Mouse (Mus musculus) liver, embryonic 15.5 days (tissue): ENCODE data around the gene Eva1c. TPM values are rescaled to one million over a fixed set of nuclear protein-coding genes. Genes with fewer than 3 reads are reported as not detected.

Source experiments
- ATAC-seq: fragments of 200-750 bp; cut with Nextera tagmentation; 2 replicates; pipeline ENCODE4 v1.8.0; 2017; ENCODE audit warnings: moderate number of reproducible peaks, mild to moderate bottlenecking, moderate library complexity; ENCODE audit not compliant: insufficient read depth
- H3K27ac ChIP-seq: fragments of 300-500 bp; sonication (generic); replicated peaks from 2 replicates; pipeline ENCODE4 v1.5.1; 2015; ENCODE audit warnings: mild to moderate bottlenecking, inconsistent platforms
- H3K27me3 ChIP-seq: fragments of 300-500 bp; sonication (generic); 2 replicates; pipeline ENCODE4 v1.6.1; 2015; ENCODE audit warnings: mild to moderate bottlenecking, inconsistent platforms
- H3K36me3 ChIP-seq: fragments of 300-500 bp; sonication (generic); replicated peaks from 2 replicates; pipeline ENCODE4 v1.6.1; 2015; ENCODE audit warnings: moderate library complexity, mild to moderate bottlenecking, inconsistent platforms
- H3K4me1 ChIP-seq: fragments of 300-500 bp; sonication (generic); replicated peaks from 2 replicates; pipeline ENCODE4 v1.6.1; 2015; ENCODE audit warnings: inconsistent platforms
- H3K4me2 ChIP-seq: fragments of 300-500 bp; sonication (generic); 2 replicates; pipeline ENCODE4 v1.6.1; 2015; ENCODE audit warnings: moderate library complexity, mild to moderate bottlenecking, inconsistent platforms
- H3K4me3 ChIP-seq: fragments of 300-500 bp; sonication (generic); replicated peaks from 2 replicates; pipeline ENCODE4 v1.5.1; 2015; ENCODE audit warnings: mild to moderate bottlenecking, inconsistent platforms
- H3K9ac ChIP-seq: fragments of 300-500 bp; sonication (generic); 2 replicates; pipeline ENCODE4 v1.6.1; 2015; ENCODE audit warnings: moderate library complexity, mild to moderate bottlenecking, inconsistent platforms
- H3K9me3 ChIP-seq: fragments of 300-500 bp; sonication (generic); replicated peaks from 2 replicates; pipeline ENCODE4 v1.6.1; 2016; ENCODE audit warnings: inconsistent platforms
- WGBS: fragments of 180-500 bp; shearing (Covaris S2); methylation state at CpG from one replicate; pipeline ENCODE4 v1.1.7; 2015; ENCODE audit warnings: mixed read lengths; ENCODE audit not compliant: insufficient replicate concordance; 5-methylcytosine and 5-hydroxymethylcytosine counted together
- polyA plus RNA-seq: library from polyadenylated mRNA; unstranded; fragments of >200 nt; fragmentation: Nextera tagmentation; extraction: Ambion mirVana; gene quantifications from 2 replicates; pipeline ENCODE4 v1.2.1, GENCODE M21; 2015

The Eva1c gene
- polyA plus RNA-seq, 1 experiment from 2014 or later, result 0.39 TPM

DNA sequence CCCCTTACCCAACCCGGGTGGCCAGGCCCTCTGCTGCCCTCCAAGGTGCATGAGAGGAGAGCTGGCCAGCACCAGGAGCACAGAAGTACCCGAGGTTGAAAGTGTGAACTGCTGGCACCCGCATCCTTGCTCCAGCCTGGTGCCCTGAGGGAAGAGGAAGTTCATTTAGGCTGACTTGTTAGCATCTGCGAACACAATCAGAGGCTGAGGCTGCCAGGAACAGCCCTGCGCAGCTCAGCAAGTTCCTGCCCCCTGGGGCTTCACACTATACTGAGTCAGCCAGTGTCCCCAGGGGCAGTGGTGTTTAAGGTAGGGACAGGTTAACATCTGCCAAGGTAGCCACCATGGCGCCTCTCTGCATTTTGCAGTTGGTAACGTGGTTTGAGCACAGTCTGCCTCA lies 41.6 kb downstream of the Eva1c start:
- no peak overlapping the region for H3K4me2 ChIP-seq
- H3K9me3 ChIP-seq, result no peaks in the 10 kb centered on the region
- no peak overlapping the region for H3K4me3 ChIP-seq
- peaks cover 11% of the 10 kb centered on the region for H3K27me3 ChIP-seq
- ATAC-seq, result no peak
- no peak overlapping the region for H3K9ac ChIP-seq
- 13% methylated on average over 7 of the region's 7 CpGs for WGBS
- no peak overlapping the region for H3K27ac ChIP-seq
- no peaks in the 10 kb centered on the region for H3K4me1 ChIP-seq
- H3K36me3 ChIP-seq, result no peaks in the 10 kb centered on the region

- H3K4me3 ChIP-seq, result no peak overlapping the region
- H3K4me2 ChIP-seq, result no peak overlapping the region
- ATAC-seq, result no peak
- H3K27ac ChIP-seq, result no peak overlapping the region
- H3K27me3 ChIP-seq, result peaks cover 11% of the 10 kb centered on the region
- no peaks in the 10 kb centered on the region for H3K9me3 ChIP-seq
- no peak overlapping the region for H3K9ac ChIP-seq
- H3K36me3 ChIP-seq, result no peaks in the 10 kb centered on the region
- no peaks in the 10 kb centered on the region for H3K4me1 ChIP-seq
- 56% methylated on average over 4 of the region's 4 CpGs for WGBS
Measured at GRCm38 (mm10) chr16:90869361-90869760, 42.8 kb downstream of the Eva1c start.

DNA sequence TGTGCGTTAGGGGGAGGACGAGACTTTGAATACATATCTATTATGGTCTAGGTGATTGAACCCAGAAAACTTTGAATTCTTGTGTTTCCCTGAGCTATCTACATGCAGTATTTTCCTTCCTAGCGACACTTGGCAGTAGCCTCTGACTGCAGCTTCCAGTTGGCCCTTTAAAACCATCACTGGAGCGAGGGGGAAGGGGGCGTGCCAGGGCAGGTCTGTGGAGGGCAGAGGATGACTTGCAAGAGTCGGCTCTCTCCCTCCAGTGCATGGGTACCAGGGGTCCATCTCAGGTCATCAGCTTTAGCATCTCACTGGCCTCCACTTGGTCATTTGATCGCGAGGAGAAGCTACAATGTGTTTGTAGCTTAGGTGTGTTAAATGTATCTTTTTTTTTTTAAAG lies 46.4 kb downstream of the Eva1c start:
- no peak overlapping the region for H3K9ac ChIP-seq
- no peak overlapping the region for H3K27ac ChIP-seq
- peaks cover 10% of the 10 kb centered on the region for H3K27me3 ChIP-seq
- 52% methylated on average over 8 of the region's 8 CpGs for WGBS
- H3K4me3 ChIP-seq, result no peak overlapping the region
- no peaks in the 10 kb centered on the region for H3K36me3 ChIP-seq
- no peaks in the 10 kb centered on the region for H3K9me3 ChIP-seq
- H3K4me1 ChIP-seq, result no peaks in the 10 kb centered on the region
- no peak for ATAC-seq
- no peak overlapping the region for H3K4me2 ChIP-seq

GRCm38 (mm10) chr16:90874536-90874935 lies 48.0 kb downstream of the Eva1c start:
- Histone ChIP-seq H3K4me3 (no peak overlapping the region), H3K36me3 (no peaks in the 10 kb centered on the region), H3K4me1 (no peaks in the 10 kb centered on the region), H3K9me3 (no peaks in the 10 kb centered on the region), H3K4me2 (no peak overlapping the region), H3K9ac (no peak overlapping the region), H3K27ac (no peak overlapping the region), H3K27me3 (peaks cover 10% of the 10 kb centered on the region)
- no peak for ATAC-seq
- WGBS, result 57% methylated on average over 5 of the region's 5 CpGs

- 0 out of 2 replicates have a peak, but pooled peaks cover 5% of the 10 kb centered on the region for H3K27me3 ChIP-seq
- no peaks in the 10 kb centered on the region for H3K9me3 ChIP-seq
- H3K4me1 ChIP-seq, result no peaks in the 10 kb centered on the region
- H3K9ac ChIP-seq, result no peak overlapping the region
- H3K36me3 ChIP-seq, result no peaks in the 10 kb centered on the region
- 70% methylated on average over 3 of the region's 3 CpGs for WGBS
- H3K27ac ChIP-seq, result no peak overlapping the region
- no peak for ATAC-seq
- no peak overlapping the region for H3K4me2 ChIP-seq
- H3K4me3 ChIP-seq, result no peak overlapping the region
Measured at GRCm38 (mm10) chr16:90878135-90878860, 51.8 kb downstream of the Eva1c start.

- H3K27ac ChIP-seq, result no peak overlapping the region
- H3K4me3 ChIP-seq, result no peak overlapping the region
- H3K9ac ChIP-seq, result no peak overlapping the region
- 42% methylated on average over 8 of the region's 8 CpGs for WGBS
- H3K36me3 ChIP-seq, result no peaks in the 10 kb centered on the region
- no peak overlapping the region for H3K4me2 ChIP-seq
- no peaks in the 10 kb centered on the region for H3K9me3 ChIP-seq
- H3K27me3 ChIP-seq, result 0 out of 2 replicates have a peak, but pooled peaks cover 4% of the 10 kb centered on the region
- H3K4me1 ChIP-seq, result no peaks in the 10 kb centered on the region
- no peak for ATAC-seq
Measured at GRCm38 (mm10) chr16:90882501-90882977, 56.0 kb downstream of the Eva1c start.

GRCm38 (mm10) chr16:90885351-90885750 lies 58.8 kb downstream of the Eva1c start:
- Histone ChIP-seq H3K9me3 (no peaks in the 10 kb centered on the region), H3K36me3 (no peaks in the 10 kb centered on the region), H3K27me3 (0 out of 2 replicates have a peak, but pooled peaks cover 4% of the 10 kb centered on the region), H3K27ac (no peak overlapping the region), H3K4me2 (no peak overlapping the region), H3K4me3 (no peak overlapping the region), H3K9ac (no peak overlapping the region), H3K4me1 (no peaks in the 10 kb centered on the region)
- ATAC-seq, result no peak
- WGBS, result 21% methylated on average over 2 of the region's 2 CpGs

- Histone ChIP-seq H3K9ac (no peak overlapping the region), H3K27ac (no peak overlapping the region), H3K4me1 (no peaks in the 10 kb centered on the region), H3K9me3 (no peaks in the 10 kb centered on the region), H3K36me3 (no peaks in the 10 kb centered on the region), H3K27me3 (0 out of 2 replicates have a peak, but pooled peaks cover 7% of the 10 kb centered on the region), H3K4me2 (no peak overlapping the region), H3K4me3 (no peak overlapping the region)
- 20% methylated on average over 9 of the region's 9 CpGs for WGBS
- ATAC-seq, result no peak
Measured at GRCm38 (mm10) chr16:90885781-90886565, 59.5 kb downstream of the Eva1c start.

- no peak overlapping the region for H3K9ac ChIP-seq
- H3K4me3 ChIP-seq, result no peak overlapping the region
- no peak overlapping the region for H3K4me2 ChIP-seq
- no peaks in the 10 kb centered on the region for H3K9me3 ChIP-seq
- H3K27me3 ChIP-seq, result 0 out of 2 replicates have a peak, but pooled peaks cover 6% of the 10 kb centered on the region
- 72% methylated on average over 9 of the region's 9 CpGs for WGBS
- ATAC-seq, result no peak
- H3K27ac ChIP-seq, result no peak overlapping the region
- no peaks in the 10 kb centered on the region for H3K36me3 ChIP-seq
- H3K4me1 ChIP-seq, result no peaks in the 10 kb centered on the region
Measured at GRCm38 (mm10) chr16:90890683-90891082, 64.2 kb downstream of the Eva1c start.

- no peak overlapping the region for H3K4me2 ChIP-seq
Measured at GRCm38 (mm10) chr16:90891601-90892000, 65.1 kb downstream of the Eva1c start.

GRCm38 (mm10) chr16:90892081-90892480 lies 65.6 kb downstream of the Eva1c start:
- Histone ChIP-seq H3K27me3 (0 out of 2 replicates have a peak, but pooled peaks cover 3% of the 10 kb centered on the region), H3K9ac (no peak overlapping the region), H3K27ac (no peak overlapping the region), H3K4me3 (no peak overlapping the region), H3K9me3 (no peaks in the 10 kb centered on the region), H3K36me3 (no peaks in the 10 kb centered on the region), H3K4me1 (no peaks in the 10 kb centered on the region), H3K4me2 (no peak overlapping the region)
- no peak for ATAC-seq
- 53% methylated on average over 8 of the region's 8 CpGs for WGBS

More at GRCm38 (mm10) chr16:90891601-90892000, 65.1 kb downstream of the Eva1c start:
- Histone ChIP-seq H3K27me3 (0 out of 2 replicates have a peak, but pooled peaks cover 3% of the 10 kb centered on the region), H3K4me1 (no peaks in the 10 kb centered on the region), H3K4me3 (no peak overlapping the region), H3K36me3 (no peaks in the 10 kb centered on the region), H3K9ac (no peak overlapping the region), H3K27ac (no peak overlapping the region), H3K9me3 (no peaks in the 10 kb centered on the region)
- 58% methylated on average over 14 of the region's 14 CpGs for WGBS
- ATAC-seq, result no peak
